Mouse (Mus musculus) limb, embryonic 13.5 days (tissue): ENCODE data around the gene Tsc1. TPM values are rescaled to one million over a fixed set of nuclear protein-coding genes. Genes with fewer than 3 reads are reported as not detected.

Experiments used
- ATAC-seq: fragments of 200-750 bp; cut with Nextera tagmentation; 2 replicates; pipeline ENCODE4 v1.8.0; 2017; ENCODE audit warnings: low read depth, moderate number of reproducible peaks, moderate TSS enrichment; ENCODE audit not compliant: low FRiP score
- H3K27ac ChIP-seq: fragments of 300-500 bp; sonication (generic); 2 replicates; pipeline ENCODE4 v1.5.1; 2015; ENCODE audit warnings: inconsistent platforms, mild to moderate bottlenecking, moderate library complexity
- H3K27me3 ChIP-seq: fragments of 300-500 bp; sonication (generic); 2 replicates; pipeline ENCODE4 v1.6.1; 2015; ENCODE audit warnings: mild to moderate bottlenecking, inconsistent platforms
- H3K36me3 ChIP-seq: fragments of 300-500 bp; sonication (generic); 2 replicates; pipeline ENCODE4 v1.6.1; 2015; ENCODE audit warnings: inconsistent platforms, mild to moderate bottlenecking, moderate library complexity
- H3K4me1 ChIP-seq: fragments of 300-500 bp; sonication (generic); 2 replicates; pipeline ENCODE4 v1.6.1; 2015; ENCODE audit warnings: inconsistent platforms
- H3K4me2 ChIP-seq: fragments of 300-500 bp; sonication (generic); replicated peaks from 2 replicates; pipeline ENCODE4 v1.6.1; 2015; ENCODE audit warnings: inconsistent platforms, mild to moderate bottlenecking, moderate library complexity
- H3K4me3 ChIP-seq: fragments of 300-500 bp; sonication (generic); 2 replicates; pipeline ENCODE4 v1.5.1; 2015; ENCODE audit warnings: moderate library complexity, mild to moderate bottlenecking, inconsistent platforms
- H3K9ac ChIP-seq: fragments of 300-500 bp; sonication (generic); 2 replicates; pipeline ENCODE4 v1.6.1; 2015; ENCODE audit warnings: mild to moderate bottlenecking, inconsistent platforms
- H3K9me3 ChIP-seq: fragments of 300-500 bp; sonication (generic); 2 replicates; pipeline ENCODE4 v1.6.1; 2016; ENCODE audit warnings: inconsistent platforms
- WGBS: fragments of 180-500 bp; shearing (Covaris S2); methylation state at CpG from one replicate; pipeline ENCODE4 v1.1.7; 2015; 5-methylcytosine and 5-hydroxymethylcytosine counted together
- polyA plus RNA-seq: library from polyadenylated mRNA; unstranded; fragments of >200 nt; fragmentation: Nextera tagmentation; extraction: Ambion mirVana; gene quantifications from 2 replicates; pipeline ENCODE4 v1.2.1, GENCODE M21; 2015

Gene Tsc1
- polyA plus RNA-seq, 1 experiment from 2014 or later = 23.2 TPM

DNA sequence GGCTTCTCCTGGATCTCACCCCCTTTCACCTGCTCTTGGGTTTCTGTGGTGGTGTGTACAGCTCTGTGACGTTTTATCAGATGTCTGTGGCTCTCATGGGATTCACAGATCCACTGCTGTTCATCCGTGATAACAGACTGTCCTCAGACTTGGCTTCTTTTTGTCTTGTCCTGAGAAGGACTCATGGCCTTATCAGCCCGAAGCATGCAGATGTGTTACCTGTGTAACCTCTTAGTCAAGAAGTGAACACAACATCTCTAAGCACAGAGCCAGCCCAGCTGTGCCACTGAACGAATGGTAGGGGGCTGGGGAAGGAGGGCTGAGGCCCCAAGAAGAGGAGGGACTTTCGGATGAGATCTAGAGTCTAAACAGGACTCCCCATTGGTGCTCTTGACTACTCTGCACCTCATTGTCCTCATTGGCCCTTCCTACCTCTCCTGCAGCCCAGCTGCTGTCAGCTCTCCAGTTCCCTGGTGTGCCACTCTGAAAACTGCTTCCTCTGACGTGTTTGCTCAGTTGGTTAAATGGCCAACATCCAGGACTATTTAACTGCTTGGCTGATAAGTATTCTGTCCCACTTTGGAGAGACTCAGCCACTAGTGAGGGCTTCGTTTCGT lies 60.7 kb downstream of the Tsc1 start:
- 74% methylated on average over 8 of the region's 8 CpGs for WGBS
- Histone ChIP-seq H3K4me2 (no peak overlapping the region), H3K4me1 (peaks cover 27% of the 10 kb centered on the region), H3K36me3 (no peaks in the 10 kb centered on the region), H3K27me3 (no peaks in the 10 kb centered on the region), H3K4me3 (no peak overlapping the region), H3K27ac (no peak overlapping the region), H3K9me3 (no peaks in the 10 kb centered on the region), H3K9ac (no peak overlapping the region)
- ATAC-seq = no peak

DNA sequence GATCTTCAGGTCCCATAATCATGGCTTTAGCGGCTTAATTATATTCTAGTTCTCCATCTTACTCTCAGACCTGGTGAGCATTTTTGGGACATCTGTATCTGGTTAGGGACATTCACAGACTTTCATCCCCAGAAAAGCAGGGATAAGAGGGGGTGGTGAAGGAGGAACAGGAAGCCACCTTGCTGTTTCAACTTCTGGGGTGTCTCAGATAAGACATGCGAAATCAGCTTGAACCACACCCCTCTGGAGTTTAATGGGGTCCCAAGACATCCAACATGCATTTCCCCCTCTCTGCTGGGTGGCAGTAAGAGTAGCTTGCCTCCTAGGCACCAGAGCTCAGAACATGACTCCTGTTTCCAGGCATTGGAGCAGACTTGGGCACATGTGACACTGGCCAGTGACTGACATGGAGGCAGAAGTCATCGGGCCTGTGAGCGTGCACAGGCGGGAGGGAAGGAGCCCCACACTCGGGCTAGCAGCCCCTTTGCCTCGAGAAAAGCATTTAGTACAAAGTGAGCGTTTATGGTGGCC lies 65.1 kb downstream of the Tsc1 start:
- Histone ChIP-seq H3K4me3 (no peak overlapping the region), H3K9ac (no peak overlapping the region), H3K4me2 (no peak overlapping the region), H3K9me3 (no peaks in the 10 kb centered on the region), H3K36me3 (no peaks in the 10 kb centered on the region), H3K27me3 (no peaks in the 10 kb centered on the region), H3K4me1 (peaks cover 25% of the 10 kb centered on the region), H3K27ac (no peak overlapping the region)
- ATAC-seq = no peak
- 34% methylated on average over 8 of the region's 8 CpGs for WGBS

DNA sequence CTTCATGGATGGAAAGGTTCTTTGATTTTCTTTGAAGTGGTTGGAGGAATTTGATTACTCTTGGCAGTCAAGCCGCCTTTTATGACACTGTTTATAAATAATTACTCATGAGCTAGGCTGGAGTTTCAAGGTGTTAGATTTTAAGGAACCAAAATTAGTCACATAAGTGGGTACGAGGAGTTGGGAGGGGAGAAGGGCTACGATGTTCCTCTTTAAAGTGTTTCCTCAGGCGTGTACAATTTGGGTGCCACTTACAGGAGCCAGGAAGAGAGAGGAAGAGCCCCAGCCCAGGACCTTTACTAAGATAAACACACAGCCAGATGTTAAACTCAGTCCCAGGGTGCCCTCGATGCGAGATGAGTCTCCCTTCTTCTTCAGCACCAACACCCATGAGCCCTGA lies 65.8 kb downstream of the Tsc1 start:
- Histone ChIP-seq H3K4me1 (peaks cover 25% of the 10 kb centered on the region), H3K36me3 (no peaks in the 10 kb centered on the region), H3K27me3 (no peaks in the 10 kb centered on the region), H3K9me3 (no peaks in the 10 kb centered on the region), H3K4me2 (no peak overlapping the region), H3K27ac (no peak overlapping the region), H3K9ac (no peak overlapping the region), H3K4me3 (no peak overlapping the region)
- WGBS = 25% methylated on average over 6 of the region's 6 CpGs
- ATAC-seq = no peak

DNA sequence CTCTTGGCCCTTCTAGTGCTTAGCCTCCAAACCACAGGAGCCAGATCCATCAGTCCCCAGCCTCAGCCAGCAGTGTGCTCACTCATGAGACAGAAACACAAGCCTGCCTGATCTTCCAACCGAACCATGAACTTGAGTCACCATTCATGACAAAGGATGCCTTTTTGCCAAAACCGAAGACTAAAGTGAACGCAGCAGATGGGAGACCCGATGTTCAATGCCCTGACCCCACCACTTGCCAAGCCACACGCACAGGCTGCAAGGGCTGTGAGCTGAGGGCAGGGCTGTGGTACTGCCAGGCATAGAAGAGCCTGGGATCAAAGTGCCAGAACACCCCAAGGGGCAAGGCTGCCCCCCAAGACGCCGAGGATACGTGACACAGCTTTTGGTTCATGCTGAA lies 72.0 kb downstream of the Tsc1 start:
- H3K4me3 ChIP-seq = no peak overlapping the region
- 81% methylated on average over 8 of the region's 8 CpGs for WGBS
- H3K9me3 ChIP-seq = no peaks in the 10 kb centered on the region
- H3K36me3 ChIP-seq = no peaks in the 10 kb centered on the region
- H3K27ac ChIP-seq = peak overlapping the region; percentile 22; the same call in 1 of the 2 replicates
- H3K9ac ChIP-seq = no peak overlapping the region; the same call in 1 of the 2 replicates
- no peak overlapping the region for H3K4me2 ChIP-seq
- H3K27me3 ChIP-seq = no peaks in the 10 kb centered on the region
- H3K4me1 ChIP-seq = peaks cover 13% of the 10 kb centered on the region
- no peak for ATAC-seq

DNA sequence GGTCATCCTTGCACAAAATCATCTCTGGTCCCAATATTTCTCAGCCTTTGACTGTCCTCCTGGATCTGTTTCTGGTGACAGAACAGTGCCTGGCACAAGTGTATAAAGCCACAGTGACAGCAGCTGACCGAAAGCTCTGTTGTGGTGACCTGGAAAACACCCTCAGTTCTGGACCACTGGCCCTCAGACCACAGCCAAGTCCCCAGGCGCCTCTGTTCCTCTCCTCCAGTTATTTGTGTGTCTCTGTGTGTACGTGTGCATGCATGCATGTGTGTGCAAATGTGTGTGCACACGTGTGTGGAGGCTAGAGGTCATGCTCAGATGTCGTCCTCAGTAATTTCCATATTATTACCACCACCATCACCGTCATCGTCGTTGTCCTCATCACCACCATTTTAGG lies 81.4 kb downstream of the Tsc1 start:
- H3K36me3 ChIP-seq = no peaks in the 10 kb centered on the region
- no peak for ATAC-seq
- WGBS = 90% methylated on average over 8 of the region's 8 CpGs

DNA sequence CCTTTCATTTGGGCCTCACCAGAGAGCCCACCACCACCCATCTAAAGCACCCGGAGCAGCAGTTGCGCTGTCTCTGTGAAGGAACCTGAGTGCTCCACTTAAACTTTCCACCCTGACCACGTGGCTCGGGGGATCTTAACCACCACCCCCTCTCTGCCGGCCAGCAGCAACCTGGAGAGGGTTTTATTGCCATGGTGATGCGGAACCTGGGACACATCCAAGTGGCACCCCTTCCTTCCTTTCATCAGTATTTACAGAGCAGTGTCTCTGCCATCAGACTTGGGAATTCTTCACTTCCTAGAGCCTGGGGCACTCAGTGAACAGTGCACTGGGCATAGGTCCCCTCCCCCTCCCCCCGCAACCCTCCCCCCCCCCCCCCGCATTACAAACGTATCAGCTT lies 82.9 kb downstream of the Tsc1 start:
- no peak overlapping the region for H3K4me3 ChIP-seq
- H3K4me1 ChIP-seq = peaks cover 25% of the 10 kb centered on the region
- WGBS = 48% methylated on average over 9 of the region's 9 CpGs
- H3K36me3 ChIP-seq = no peaks in the 10 kb centered on the region
- H3K9me3 ChIP-seq = no peaks in the 10 kb centered on the region
- no peak for ATAC-seq
- H3K27me3 ChIP-seq = peaks cover 3% of the 10 kb centered on the region; the same call in 1 of the 2 replicates
- H3K27ac ChIP-seq = no peak overlapping the region
- H3K4me2 ChIP-seq = no peak overlapping the region
- H3K9ac ChIP-seq = no peak overlapping the region

More for the DNA sequence above, 81.4 kb downstream of the Tsc1 start:
- H3K27ac ChIP-seq = no peak overlapping the region
- H3K4me2 ChIP-seq = no peak overlapping the region
- peaks cover 10% of the 10 kb centered on the region for H3K4me1 ChIP-seq
- H3K9me3 ChIP-seq = no peaks in the 10 kb centered on the region
- no peaks in the 10 kb centered on the region; the same call in 1 of the 2 replicates for H3K27me3 ChIP-seq
- no peak overlapping the region for H3K4me3 ChIP-seq
- no peak overlapping the region for H3K9ac ChIP-seq

DNA sequence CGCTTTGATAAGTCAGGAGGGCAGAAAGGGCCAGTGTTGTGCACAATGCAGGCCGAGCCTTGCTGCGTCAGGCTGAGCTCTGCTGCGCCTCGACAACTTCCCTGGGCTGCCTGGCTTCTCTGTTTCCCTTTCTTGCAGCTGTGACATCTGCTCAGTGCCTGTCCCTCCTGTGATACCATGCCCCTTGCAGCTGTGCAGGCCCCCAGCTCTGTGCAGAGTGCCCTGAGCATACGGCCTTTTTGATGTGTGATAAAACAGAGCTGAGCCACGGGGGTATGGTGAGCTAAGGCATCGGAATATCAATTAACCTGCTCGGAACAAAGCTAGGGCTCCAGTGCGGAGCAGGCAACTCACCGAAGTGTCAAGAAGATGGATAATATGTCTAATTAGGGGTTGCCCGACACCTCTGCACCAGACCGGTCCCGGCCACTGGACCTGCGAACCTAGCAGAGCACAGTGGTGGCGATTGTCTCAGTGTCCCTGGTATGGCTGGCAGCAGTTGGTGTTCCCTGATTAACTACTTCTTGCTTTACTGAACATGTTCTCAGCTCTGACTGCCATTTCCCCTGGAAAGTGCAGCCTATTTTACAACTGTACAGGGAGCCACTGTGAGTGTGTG lies 86.9 kb downstream of the Tsc1 start:
- Histone ChIP-seq H3K9me3 (no peaks in the 10 kb centered on the region), H3K4me1 (peaks cover 25% of the 10 kb centered on the region), H3K27ac (no peak overlapping the region), H3K4me2 (no peak overlapping the region; the same call in 1 of the 2 replicates), H3K27me3 (peaks cover 3% of the 10 kb centered on the region; the same call in 1 of the 2 replicates), H3K4me3 (no peak overlapping the region), H3K36me3 (no peaks in the 10 kb centered on the region), H3K9ac (no peak overlapping the region; the same call in 1 of the 2 replicates)
- 16% methylated on average over 16 of the region's 16 CpGs for WGBS
- peak; percentile 62 for ATAC-seq

DNA sequence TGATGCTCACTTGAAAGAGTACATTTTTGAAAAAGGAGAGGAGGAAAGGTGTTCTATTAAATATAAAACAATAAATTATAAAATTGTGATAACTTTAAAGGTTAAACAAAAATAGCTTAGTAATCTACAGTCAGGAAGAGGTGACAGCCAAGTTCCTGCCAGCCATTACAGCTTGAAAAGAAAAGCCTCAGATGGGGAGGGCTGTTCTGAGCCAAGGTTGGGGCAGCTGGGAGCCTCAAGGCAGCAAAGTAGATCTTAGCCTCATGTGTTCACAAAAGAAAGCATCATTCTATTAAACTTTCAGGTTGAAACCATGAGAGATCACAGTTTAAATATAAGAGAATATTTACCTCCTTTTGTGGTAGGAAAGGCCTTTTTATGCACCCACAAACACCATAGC lies 89.6 kb downstream of the Tsc1 start:
- H3K4me3 ChIP-seq = no peak overlapping the region
- H3K36me3 ChIP-seq = no peaks in the 10 kb centered on the region
- no peak overlapping the region for H3K4me2 ChIP-seq
- peaks cover 30% of the 10 kb centered on the region for H3K4me1 ChIP-seq
- ATAC-seq = no peak
- H3K9ac ChIP-seq = no peak overlapping the region
- H3K9me3 ChIP-seq = no peaks in the 10 kb centered on the region
- H3K27me3 ChIP-seq = 0 out of 2 replicates have a peak, but pooled peaks cover 3% of the 10 kb centered on the region
- H3K27ac ChIP-seq = no peak overlapping the region

DNA sequence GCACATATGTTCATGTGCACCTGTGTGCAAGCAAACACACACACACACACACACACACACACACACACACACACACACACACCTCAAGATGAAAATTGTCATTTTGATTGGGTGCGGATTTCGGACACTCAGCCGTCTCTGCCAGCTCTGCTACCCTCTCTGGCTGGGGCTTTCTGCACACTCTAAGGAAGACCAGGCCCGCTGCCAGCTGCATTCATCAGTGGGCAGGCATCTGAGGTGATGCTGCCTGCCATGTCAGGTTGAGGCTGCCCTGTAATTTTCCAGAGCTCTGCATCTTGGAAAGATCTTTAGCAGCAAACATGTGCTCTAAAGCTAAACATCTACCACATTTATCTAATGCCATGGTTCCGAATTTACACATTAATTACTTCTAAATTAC lies 96.1 kb downstream of the Tsc1 start:
- no peak overlapping the region for H3K27ac ChIP-seq
- no peak overlapping the region for H3K4me3 ChIP-seq
- no peak overlapping the region for H3K9ac ChIP-seq
- peaks cover 14% of the 10 kb centered on the region for H3K27me3 ChIP-seq
- H3K9me3 ChIP-seq = no peaks in the 10 kb centered on the region
- 84% methylated on average over 5 of the region's 5 CpGs for WGBS
- no peaks in the 10 kb centered on the region for H3K36me3 ChIP-seq
- no peak for ATAC-seq
- peaks cover 14% of the 10 kb centered on the region for H3K4me1 ChIP-seq
- no peak overlapping the region for H3K4me2 ChIP-seq

DNA sequence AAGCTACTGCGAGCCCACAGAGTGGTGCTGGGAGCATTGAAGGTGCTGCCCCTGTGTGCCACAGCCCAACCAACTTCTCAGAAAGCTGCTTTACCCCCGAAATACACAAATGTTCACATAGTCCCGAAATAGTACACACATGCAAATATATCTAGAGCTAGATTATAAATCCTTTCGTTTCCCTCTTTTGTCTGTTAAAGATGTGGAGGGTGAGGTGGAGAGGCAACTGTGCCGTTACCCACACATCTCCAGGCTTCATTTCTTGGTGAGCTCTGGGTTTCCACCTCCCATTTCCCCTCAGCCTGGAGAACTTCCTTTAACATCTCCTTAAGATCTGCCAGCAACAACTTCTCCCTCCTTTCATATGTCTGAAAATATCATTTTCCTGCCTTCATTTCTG lies 99.1 kb downstream of the Tsc1 start:
- peaks cover 14% of the 10 kb centered on the region for H3K27me3 ChIP-seq
- H3K9me3 ChIP-seq = no peaks in the 10 kb centered on the region
- 80% methylated on average over 5 of the region's 5 CpGs for WGBS
- H3K4me3 ChIP-seq = no peak overlapping the region
- no peak overlapping the region for H3K9ac ChIP-seq
- no peak for ATAC-seq
- peaks cover 14% of the 10 kb centered on the region for H3K4me1 ChIP-seq
- no peak overlapping the region for H3K27ac ChIP-seq
- H3K36me3 ChIP-seq = no peaks in the 10 kb centered on the region
- H3K4me2 ChIP-seq = no peak overlapping the region
